Mouse (Mus musculus) kidney, adult 18-20 months (tissue): ENCODE results near the gene Traip.
"Not testable (repeated sequence)": the region's sequence is repeated elsewhere in the genome, so short reads cannot be mapped to it uniquely, and the experiment has no call there.

ENCODE experiments used
- DNase-seq: peaks from one replicate; pipeline ENCODE4 v3.0.0; 2021

Gene Traip

GRCm38 (mm10) chr9:108003531-108003890 lies 53.6 kb downstream of the Traip start:
- DNase-seq, result peak; percentile 13

DNA sequence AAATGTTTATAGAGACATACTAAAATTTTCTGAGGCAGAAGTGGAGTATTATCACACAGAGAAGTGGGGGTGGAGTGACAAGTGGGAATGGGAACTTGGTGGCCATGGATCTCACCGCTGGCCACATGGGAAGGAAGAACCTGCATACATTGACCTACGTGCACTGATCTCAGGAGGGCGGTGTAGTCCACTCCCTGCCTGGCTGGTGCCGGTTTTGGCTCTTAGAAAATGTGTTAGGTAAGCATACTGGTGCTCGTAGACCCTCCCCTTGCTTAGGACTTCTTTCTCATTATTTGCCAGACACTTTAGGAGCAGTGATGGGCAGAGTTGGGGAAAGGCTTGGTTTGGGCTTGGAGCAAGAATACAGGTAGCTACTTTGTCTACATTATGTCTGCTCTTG lies 58.1 kb downstream of the Traip start:
- DNase-seq, result no peak

- DNase-seq, result no peak
These were observed 60.4 kb downstream of the Traip start for GRCm38 (mm10) chr9:108010385-108010784.

DNA sequence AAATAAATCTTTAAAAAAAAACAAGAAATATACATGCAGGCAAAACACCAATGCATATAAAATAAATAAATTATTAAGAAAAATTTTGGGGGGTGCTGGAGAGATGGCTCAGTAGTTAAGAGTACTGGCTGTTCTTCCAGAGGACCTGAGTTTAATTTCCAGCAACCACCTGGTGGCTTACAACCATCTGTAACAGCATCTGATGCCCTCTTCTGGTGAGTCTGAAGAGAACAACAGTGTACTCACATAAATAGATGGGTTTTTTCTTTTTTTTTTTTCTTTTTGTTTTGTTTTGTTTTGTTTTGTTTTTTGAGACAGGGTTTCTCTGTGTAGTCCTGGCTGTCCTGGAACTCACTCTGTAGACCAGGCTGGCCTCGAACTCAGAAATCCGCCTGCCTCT lies 63.6 kb downstream of the Traip start:
- not testable (repeated sequence) for DNase-seq

GRCm38 (mm10) chr9:108017127-108017526 lies 67.2 kb downstream of the Traip start:
- DNase-seq, result no peak

DNA sequence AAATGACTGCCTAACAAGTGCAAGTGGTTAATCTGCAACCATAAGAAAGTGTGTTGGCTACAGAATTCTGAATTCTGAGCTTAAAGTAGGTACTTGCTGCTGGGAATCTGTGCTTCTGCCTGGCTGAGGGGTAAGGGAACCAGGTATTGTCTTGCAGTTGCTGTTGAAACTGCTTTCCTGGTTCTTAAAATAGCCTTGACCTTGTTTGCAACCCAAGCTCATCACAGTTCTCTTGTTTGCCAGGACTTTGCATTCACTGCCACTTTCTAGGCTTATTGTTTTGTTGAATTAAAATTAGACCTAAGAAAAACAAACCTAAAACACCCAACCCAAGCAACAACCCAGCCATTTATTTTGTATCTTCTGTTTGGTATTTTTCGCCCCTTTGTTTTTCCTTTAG lies 70.8 kb downstream of the Traip start:
- no peak for DNase-seq
